Mouse (Mus musculus): Measurements from ENCODE around the gene Orm2. TPM values are rescaled to one million over a fixed set of nuclear protein-coding genes. Genes with fewer than 3 reads are reported as not detected.

Gene Orm2
- polyA plus RNA-seq, 1 experiment, result not detected

DNA sequence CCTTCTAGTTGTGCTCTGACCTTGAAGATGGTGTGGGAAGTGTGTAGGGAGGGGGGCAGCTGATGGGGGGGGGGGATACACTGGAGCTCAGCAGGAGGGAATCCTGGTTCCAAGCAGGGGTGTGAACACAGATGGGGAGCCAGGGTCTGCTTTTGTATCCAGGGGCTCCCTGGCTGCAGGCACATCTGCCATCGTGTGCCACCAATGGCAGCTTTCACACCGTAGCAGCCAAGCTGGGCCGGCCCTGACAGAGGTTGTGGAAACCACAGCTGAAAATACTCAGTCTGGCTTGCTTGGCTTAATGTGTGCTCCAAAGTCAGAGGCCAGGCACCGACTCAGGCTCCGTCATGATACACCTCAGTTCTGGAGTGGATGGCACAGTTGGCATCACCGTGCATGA is 25.8 kb downstream of the Orm2 start:
- Histone ChIP-seq H3K4me1 (ENCODE audit: control insufficient read depth, insufficient read depth, insufficient read length, low read length) (peaks cover 7% of the 10 kb centered on the region), H3K27ac (ENCODE audit: insufficient read depth, low read depth, low read length) (no peak overlapping the region)

DNA sequence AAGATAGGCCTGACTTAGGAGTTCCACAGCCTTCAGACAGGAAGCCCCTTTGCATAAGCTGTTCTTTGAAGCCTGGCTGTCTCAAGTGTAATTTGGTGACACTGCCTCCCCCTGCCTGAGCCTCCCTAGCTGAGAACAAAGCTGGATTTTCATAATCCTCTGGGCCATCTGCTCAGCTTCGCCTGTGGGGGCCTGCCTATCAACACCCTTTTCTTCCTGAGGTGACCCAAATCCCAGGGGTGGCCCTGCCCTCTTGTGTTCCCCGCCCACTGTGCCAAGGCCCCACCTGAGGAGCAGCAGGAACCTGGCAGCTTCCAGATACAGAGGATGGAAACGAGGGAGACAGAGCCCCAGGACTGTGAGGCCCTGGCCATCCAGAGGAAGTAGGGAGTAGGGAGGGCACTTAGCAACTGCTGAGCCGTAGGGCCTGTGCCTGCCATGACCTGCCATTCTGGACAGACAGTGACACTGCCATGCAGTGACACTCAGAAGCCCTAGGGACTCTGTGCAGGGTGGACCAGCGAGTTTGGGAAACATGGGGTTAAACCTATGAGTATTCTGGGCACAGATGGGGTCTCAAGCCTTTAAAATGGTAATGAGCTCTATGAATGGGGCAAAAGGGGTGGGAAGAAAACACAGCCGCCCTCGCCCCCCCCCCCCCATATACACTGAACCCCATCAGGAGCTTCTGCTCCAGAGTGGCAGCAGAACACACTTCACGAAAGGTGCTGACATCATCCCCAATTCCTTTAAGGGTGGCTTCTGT is 27.1 kb downstream of the Orm2 start:
- TF ChIP-seq POLR2A (IDR thresholded peaks at IDR 0.05; ENCODE audit: low read depth, low read length) (no peak), CTCF (IDR thresholded peaks at IDR 0.05; ENCODE audit: extremely low read depth, insufficient read length, insufficient replicate concordance, low read depth, low read length) (no peak)
- H3K27ac ChIP-seq (ENCODE audit: insufficient read depth, low read depth, low read length), result peak overlapping the region; percentile 38
- peaks cover 7% of the 10 kb centered on the region for H3K4me1 ChIP-seq (ENCODE audit: control insufficient read depth, insufficient read depth, insufficient read length, low read length)
- peaks cover 10% of the 10 kb centered on the region; the same call in 1 of the 2 replicates for H3K36me3 ChIP-seq (ENCODE audit: control insufficient read depth, insufficient read depth, low read length)
- no peak overlapping the region for H3K4me3 ChIP-seq (ENCODE audit: low read depth, low read length)
- no peaks in the 10 kb centered on the region for H3K27me3 ChIP-seq (ENCODE audit: control insufficient read depth, insufficient read depth, low read length)
- 65% methylated on average over 8 of the region's 8 CpGs for WGBS

More for the DNA sequence above, 25.8 kb downstream of the Orm2 start:
- peaks cover 20% of the 10 kb centered on the region for H3K36me3 ChIP-seq (ENCODE audit: control insufficient read depth, insufficient read depth, low read length)
- WGBS, result 88% methylated on average over 6 of the region's 6 CpGs
- no peak overlapping the region for H3K4me3 ChIP-seq (ENCODE audit: low read depth, low read length)
- H3K27me3 ChIP-seq (ENCODE audit: control insufficient read depth, insufficient read depth, low read length), result no peaks in the 10 kb centered on the region
- TF ChIP-seq POLR2A (IDR thresholded peaks at IDR 0.05; ENCODE audit: low read depth, low read length) (no peak), CTCF (IDR thresholded peaks at IDR 0.05; ENCODE audit: extremely low read depth, insufficient read length, insufficient replicate concordance, low read depth, low read length) (no peak)

DNA sequence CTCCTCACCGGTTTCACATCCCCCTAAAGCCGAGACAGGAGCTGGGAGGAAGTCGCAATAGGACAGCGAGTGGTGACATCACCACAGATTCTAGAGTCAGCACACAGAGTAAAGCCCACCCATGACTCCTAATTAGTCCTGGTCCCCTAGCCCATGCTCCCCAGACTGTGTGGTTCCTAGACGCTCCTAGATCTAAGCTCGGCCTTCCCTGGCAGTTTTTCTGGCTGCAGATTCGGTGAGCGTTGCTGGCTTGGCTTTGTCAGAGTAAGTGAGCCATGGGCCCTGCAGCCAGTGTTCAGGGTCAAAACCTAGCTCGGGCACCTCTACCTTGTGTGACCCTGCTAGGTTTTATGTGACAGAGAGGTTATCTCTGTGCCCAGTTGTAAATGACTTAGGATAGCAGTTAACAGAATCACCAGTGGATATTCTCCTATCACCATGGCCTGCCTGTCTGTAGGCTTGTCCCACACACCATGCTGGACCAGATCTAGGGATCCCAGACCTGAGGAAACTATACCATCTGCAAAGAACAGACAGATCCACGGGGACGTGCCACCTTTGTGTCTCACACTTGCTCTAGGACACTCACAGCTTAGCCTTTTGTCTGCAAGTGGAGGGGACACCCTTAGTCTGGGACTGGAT is 27.8 kb downstream of the Orm2 start:
- no peak for TF ChIP-seq POLR2A (IDR thresholded peaks at IDR 0.05; ENCODE audit: low read depth, low read length)
- no peak for TF ChIP-seq CTCF (IDR thresholded peaks at IDR 0.05; ENCODE audit: extremely low read depth, insufficient read length, insufficient replicate concordance, low read depth, low read length)
- Histone ChIP-seq H3K27me3 (ENCODE audit: control insufficient read depth, insufficient read depth, low read length) (no peaks in the 10 kb centered on the region), H3K27ac (ENCODE audit: insufficient read depth, low read depth, low read length) (no peak overlapping the region), H3K4me3 (ENCODE audit: low read depth, low read length) (no peak overlapping the region), H3K4me1 (ENCODE audit: control insufficient read depth, insufficient read depth, insufficient read length, low read length) (peaks cover 7% of the 10 kb centered on the region), H3K36me3 (ENCODE audit: control insufficient read depth, insufficient read depth, low read length) (peaks cover 10% of the 10 kb centered on the region; the same call in 1 of the 2 replicates)
- 80% methylated on average over 11 of the region's 11 CpGs for WGBS

DNA sequence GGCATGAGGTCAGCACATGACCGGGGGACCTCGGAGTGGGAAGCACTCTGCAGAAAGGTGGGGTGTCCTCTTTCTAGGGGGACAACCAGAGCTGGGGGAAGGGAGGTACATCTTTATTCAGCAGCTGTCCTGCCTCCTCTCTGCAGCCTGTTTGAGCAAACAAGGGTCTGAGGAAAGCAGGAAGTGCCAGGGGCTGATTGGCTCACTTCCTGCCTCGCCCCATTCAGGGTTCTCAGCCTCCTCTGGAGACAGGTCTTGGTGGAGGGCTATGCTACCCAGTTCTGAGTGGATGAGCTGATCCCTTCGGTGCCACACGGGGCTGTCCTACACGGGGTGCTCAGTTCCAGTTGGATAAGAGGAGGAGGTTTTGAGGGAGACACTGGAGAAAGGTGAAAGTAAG is 29.1 kb downstream of the Orm2 start:
- Histone ChIP-seq H3K27me3 (ENCODE audit: control insufficient read depth, insufficient read depth, low read length) (no peaks in the 10 kb centered on the region), H3K4me3 (ENCODE audit: low read depth, low read length) (no peak overlapping the region), H3K4me1 (ENCODE audit: control insufficient read depth, insufficient read depth, insufficient read length, low read length) (peaks cover 4% of the 10 kb centered on the region), H3K36me3 (ENCODE audit: control insufficient read depth, insufficient read depth, low read length) (peaks cover 8% of the 10 kb centered on the region; the same call in 1 of the 2 replicates), H3K27ac (ENCODE audit: insufficient read depth, low read depth, low read length) (no peak overlapping the region)
- TF ChIP-seq CTCF (IDR thresholded peaks at IDR 0.05; ENCODE audit: extremely low read depth, insufficient read length, insufficient replicate concordance, low read depth, low read length) (no peak), POLR2A (IDR thresholded peaks at IDR 0.05; ENCODE audit: low read depth, low read length) (no peak)
- WGBS, result 65% methylated on average over 6 of the region's 6 CpGs

DNA sequence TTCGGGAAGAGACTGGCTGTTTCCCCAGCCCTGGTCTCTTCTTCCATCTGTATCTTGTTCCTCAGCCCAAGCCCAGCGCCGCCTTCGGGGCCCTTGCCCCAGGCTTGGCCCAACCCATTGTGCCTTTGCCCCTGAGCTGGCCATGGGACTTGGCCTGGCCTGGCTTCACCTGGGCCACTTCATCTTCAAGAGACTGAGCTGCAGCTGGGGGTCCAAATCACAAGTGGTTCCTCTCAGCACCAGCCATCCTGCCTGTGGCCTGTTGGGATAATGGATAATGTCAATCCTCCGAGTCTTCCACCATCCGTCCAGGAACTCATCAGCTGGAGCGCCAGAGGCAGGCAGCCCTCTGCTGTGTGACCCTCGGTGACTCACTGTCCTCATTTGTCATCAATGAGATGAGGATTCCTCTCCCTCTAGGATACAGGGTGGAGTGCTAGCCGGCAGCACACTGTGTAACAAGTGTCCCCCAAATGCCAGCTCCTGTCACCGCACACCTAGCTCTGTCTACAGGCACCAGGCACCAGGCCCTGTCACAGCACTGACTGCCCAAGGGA is 35.8 kb downstream of the Orm2 start:
- no peaks in the 10 kb centered on the region; the same call in 1 of the 2 replicates for H3K36me3 ChIP-seq (ENCODE audit: control insufficient read depth, insufficient read depth, low read length)
- H3K4me3 ChIP-seq (ENCODE audit: low read depth, low read length), result no peak overlapping the region
- H3K27ac ChIP-seq (ENCODE audit: insufficient read depth, low read depth, low read length), result no peak overlapping the region
- no peak for TF ChIP-seq POLR2A (IDR thresholded peaks at IDR 0.05; ENCODE audit: low read depth, low read length)
- TF ChIP-seq CTCF (IDR thresholded peaks at IDR 0.05; ENCODE audit: extremely low read depth, insufficient read length, insufficient replicate concordance, low read depth, low read length), result no peak
- no peaks in the 10 kb centered on the region; the same call in 1 of the 2 replicates for H3K4me1 ChIP-seq (ENCODE audit: control insufficient read depth, insufficient read depth, insufficient read length, low read length)
- no peaks in the 10 kb centered on the region for H3K27me3 ChIP-seq (ENCODE audit: control insufficient read depth, insufficient read depth, low read length)
- WGBS, result 89% methylated on average over 10 of the region's 10 CpGs

DNA sequence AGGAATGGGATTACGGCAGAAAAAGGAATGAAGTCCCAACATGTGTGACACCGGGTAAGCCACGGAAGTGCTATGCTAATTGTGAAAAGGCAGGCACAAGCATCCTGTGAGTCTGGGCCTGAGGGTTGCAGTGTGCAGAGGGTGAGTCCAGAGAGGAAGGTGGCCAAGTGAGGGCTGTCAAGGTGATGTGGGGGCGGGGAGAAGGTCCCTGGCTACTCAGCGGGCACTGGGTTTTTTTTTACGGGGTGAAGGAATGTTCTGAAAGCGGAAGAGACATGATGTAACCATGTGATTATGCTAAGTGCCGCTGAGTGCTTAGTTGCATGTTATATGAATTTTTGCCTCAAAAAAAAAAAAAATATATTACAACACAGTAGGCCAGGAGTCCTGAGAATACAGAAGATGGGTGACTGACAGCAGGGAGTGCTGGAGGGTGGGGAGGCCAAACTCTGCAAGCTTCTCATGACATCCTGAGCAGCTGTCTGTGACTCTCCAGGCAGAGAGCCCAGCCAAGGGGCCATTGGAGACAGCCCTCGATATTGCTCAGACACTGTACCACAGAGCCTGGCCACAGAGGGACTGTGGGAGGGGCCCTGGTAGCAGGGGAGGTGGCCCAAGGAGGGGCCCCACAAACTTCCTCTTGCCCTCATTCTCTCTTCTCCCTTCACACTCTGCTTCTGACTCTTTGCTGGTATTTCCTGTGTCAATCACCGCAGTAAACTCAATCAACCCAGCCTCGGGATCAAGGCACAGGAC is 36.8 kb downstream of the Orm2 start:
- Histone ChIP-seq H3K27ac (ENCODE audit: insufficient read depth, low read depth, low read length) (peak overlapping the region; percentile 70), H3K4me3 (ENCODE audit: low read depth, low read length) (peak overlapping the region; percentile 20), H3K27me3 (ENCODE audit: control insufficient read depth, insufficient read depth, low read length) (no peaks in the 10 kb centered on the region), H3K36me3 (ENCODE audit: control insufficient read depth, insufficient read depth, low read length) (no peaks in the 10 kb centered on the region; the same call in 1 of the 2 replicates), H3K4me1 (ENCODE audit: control insufficient read depth, insufficient read depth, insufficient read length, low read length) (peaks cover 4% of the 10 kb centered on the region)
- TF ChIP-seq POLR2A (IDR thresholded peaks at IDR 0.05; ENCODE audit: low read depth, low read length) (no peak), CTCF (IDR thresholded peaks at IDR 0.05; ENCODE audit: extremely low read depth, insufficient read length, insufficient replicate concordance, low read depth, low read length) (no peak)
- WGBS, result 57% methylated on average over 11 of the region's 11 CpGs

All from small intestine, adult 2 months (tissue).